12 mouse cellular contexts compared by ENCODE assay signal in genomic region chr2:163318777-163319176, GRCm38 (mm10).
A peak's percentile ranks its signal among the peaks of the same experiment; 100 is the strongest.
DNase-seq lines count a peak whose midpoint lies in the region; ATAC-seq and TF ChIP-seq lines count a peak whose summit lies in the region.
"Had no signal": no experiment of that assay in that cellular context is flagged by ENCODE, and none has a peak within 500 bp of the region (broad histone marks: within the 10 kb centered on the region; RNA-seq: fewer than 3 reads in every experiment).

No protein-coding gene starts in this region.

- no peaks in the 10 kb centered on the region for H3K79me2 ChIP-seq in MEL (ENCODE audit: control insufficient read depth, insufficient read depth, low read length, poor library complexity)

- no peak overlapping the region for H3K4me2 ChIP-seq in heart, postnatal 0 days (ENCODE audit: low read depth, low read length)
- H3K4me2 ChIP-seq: embryonic facial prominence, embryonic 12.5 days had no signal

- TF ChIP-seq POLR2A in MEL (IDR thresholded peaks at IDR 0.05; ENCODE audit: control insufficient read depth in 1 of 2, insufficient read depth in 1 of 2, low read depth in 1 of 2, low read length in 2 of 2, poor library complexity in 1 of 2): no peak

- H3K36me3 ChIP-seq in heart, postnatal 0 days (replicated peaks; ENCODE audit: control insufficient read depth, insufficient read depth, low read length): no peaks in the 10 kb centered on the region
- no peaks in the 10 kb centered on the region; a peak in 1 of 4 replicates for H3K36me3 ChIP-seq in MEL (ENCODE audit: control insufficient read depth in 1 of 2, insufficient read depth in 2 of 2, low read length in 2 of 2)
- H3K36me3 ChIP-seq: embryonic facial prominence, embryonic 12.5 days had no signal

- WGBS in heart, postnatal 0 days: 84% methylated on average over 3 of the region's 3 CpGs

- no peak for TF ChIP-seq EP300 in heart, postnatal 0 days (IDR thresholded peaks at IDR 0.05; ENCODE audit: low read depth)
- TF ChIP-seq EP300 in MEL (IDR thresholded peaks at IDR 0.05; ENCODE audit: low read depth in 1 of 2, low read length in 2 of 2): no peak

- ATAC-seq in heart, postnatal 0 days (ENCODE audit: insufficient read depth, low read depth): no peak

- no peak overlapping the region for H3K27ac ChIP-seq in heart, postnatal 0 days (ENCODE audit: low read depth)
- no peak overlapping the region for H3K27ac ChIP-seq in MEL (ENCODE audit: control insufficient read depth, low read depth, low read length)
- H3K27ac ChIP-seq: embryonic facial prominence, embryonic 12.5 days had no signal

- TF ChIP-seq CTCF in heart, postnatal 0 days (IDR thresholded peaks at IDR 0.05; ENCODE audit: low read depth): peak; percentile 41
- TF ChIP-seq CTCF in MEL (IDR thresholded peaks at IDR 0.05 in 2 of 3, conservative IDR thresholded peaks at IDR 0.05 in 1 of 3; ENCODE audit: control insufficient read depth in 1 of 3, insufficient read depth in 1 of 3, low read depth in 2 of 3, low read length in 3 of 3, poor library complexity in 1 of 3, severe bottlenecking in 1 of 3): peak in 1 of 3 experiments; percentile 11; a peak in 2 of 6 replicates

- no peaks in the 10 kb centered on the region for H3K4me1 ChIP-seq in heart, postnatal 0 days (ENCODE audit: control insufficient read depth, insufficient read depth)
- peaks cover 2 to 5% of the 10 kb centered on the region in 2 experiments; a peak in 2 of 4 replicates for H3K4me1 ChIP-seq in MEL (ENCODE audit: control insufficient read depth in 1 of 2, insufficient read depth in 2 of 2, low read length in 2 of 2)
- H3K4me1 ChIP-seq: embryonic facial prominence, embryonic 12.5 days had no signal

- H3K4me3 ChIP-seq in heart, postnatal 0 days (ENCODE audit: low read depth, low read length): no peak overlapping the region
- H3K4me3 ChIP-seq in MEL (ENCODE audit: control insufficient read depth in 1 of 2, insufficient read depth in 1 of 2, low read depth in 2 of 2, low read length in 2 of 2): no peak overlapping the region
- H3K4me3 ChIP-seq: embryonic facial prominence, embryonic 12.5 days had no signal

- TF ChIP-seq RAD21 in MEL (IDR thresholded peaks at IDR 0.05; ENCODE audit: low read depth, low read length): no peak; the same call in none of the 2 replicates

- H3K9me3 ChIP-seq in heart, postnatal 0 days (replicated peaks; ENCODE audit: control insufficient read depth, low read length): no peaks in the 10 kb centered on the region
- no peaks in the 10 kb centered on the region for H3K9me3 ChIP-seq in MEL (replicated peaks; ENCODE audit: insufficient read depth, low read length)
- H3K9me3 ChIP-seq: embryonic facial prominence, embryonic 12.5 days had no signal

- intact Hi-C loops in heart, postnatal 14 days (cut with DNase I): no loop called here

- H3K27me3 ChIP-seq in heart, postnatal 0 days (ENCODE audit: control insufficient read depth, insufficient read depth, low read length): no peaks in the 10 kb centered on the region
- H3K27me3 ChIP-seq in MEL (ENCODE audit: control insufficient read depth in 1 of 2, insufficient read depth in 2 of 2, low read length in 2 of 2): no peaks in the 10 kb centered on the region

- H3K9ac ChIP-seq in heart, postnatal 0 days (replicated peaks; ENCODE audit: low read depth, low read length): no peak overlapping the region
- no peak overlapping the region for H3K9ac ChIP-seq in MEL (ENCODE audit: control insufficient read depth, low read depth, low read length, poor library complexity, severe bottlenecking)
- H3K9ac ChIP-seq: embryonic facial prominence, embryonic 12.5 days had no signal

- DNase-seq in heart, postnatal 0 days (ENCODE audit: low spot score): no peak
- no peak for DNase-seq in heart, postnatal 14 days
- DNase-seq in lung, postnatal 36 days: peak; percentile 7
- no peak for DNase-seq in lung, postnatal 25 days (ENCODE audit: low spot score)
- no peak for DNase-seq in MEL (ENCODE audit: low read depth, low spot score)
- peak; percentile 24 for DNase-seq in induced T-regulatory cell, adult 2 months (ENCODE audit: low read depth)
- DNase-seq in layer of hippocampus, postnatal 36 days: no peak
- DNase-seq: cerebellum, adult 18-20 months; heart, postnatal 36 days; kidney, postnatal 14 days; lung, adult 18-20 months had no signal

TF ChIP-seq in MEL, 35 proteins besides CTCF, POLR2A, EP300 and RAD21:
- TF ChIP-seq SMC3 (IDR thresholded peaks at IDR 0.05; ENCODE audit: low read depth, low read length): 0 out of 2 replicates have a peak, but pooled peaks have one; percentile 15
- TF ChIP-seq ELF1 (IDR thresholded peaks at IDR 0.05; ENCODE audit: low read depth, low read length): no peak
TF ChIP-seq in MEL: peak in this region for 1.

Comparison
In these comparisons a context has a peak if more than half of its experiments do, and no peak if none do; other contexts are left out.
1. DNase-seq: peak in lung, postnatal 36 days (single experiment) and induced T-regulatory cell, adult 2 months (single experiment); none in heart, postnatal 0 days (single experiment), heart, postnatal 14 days (0 of 2), lung, postnatal 25 days (single experiment), MEL (single experiment) and layer of hippocampus, postnatal 36 days (0 of 2).